ENCODE assay signal across 8 mouse cellular contexts in genomic region chr1:170214757-170215522, GRCm38 (mm10). TPM values are rescaled to one million over a fixed set of nuclear protein-coding genes. Genes with fewer than 3 reads are reported as not detected.
DNase-seq lines count a peak whose midpoint lies in the region; ATAC-seq and TF ChIP-seq lines count a peak whose summit lies in the region.

Gene Uhmk1, minus strand, starts transcription at chr1:170215397.

- under 1% methylated on average over 65 of the region's 70 CpGs for WGBS in forebrain, embryonic 11.5 days
- under 1% methylated on average over 69 of the region's 70 CpGs for WGBS in heart, embryonic 16.5 days
- WGBS in liver, embryonic 16.5 days (ENCODE audit: insufficient replicate concordance): under 1% methylated on average over 60 of the region's 70 CpGs
- under 1% methylated on average over 62 of the region's 70 CpGs for WGBS in neural tube, embryonic 13.5 days

- peak; percentile 75 for TF ChIP-seq POLR2A in testis, adult 2 months (IDR thresholded peaks at IDR 0.05; ENCODE audit: control insufficient read depth, low read depth, low read length)

- H3K36me3 ChIP-seq in forebrain, embryonic 11.5 days (ENCODE audit: control insufficient read depth, insufficient read depth, low read length): no peaks in the 10 kb centered on the region; the same call in 1 of the 2 replicates
- peaks cover 14% of the 10 kb centered on the region for H3K36me3 ChIP-seq in heart, embryonic 16.5 days (ENCODE audit: control insufficient read depth, insufficient read depth)
- peaks cover 7% of the 10 kb centered on the region; the same call in 1 of the 2 replicates for H3K36me3 ChIP-seq in liver, embryonic 16.5 days (ENCODE audit: control insufficient read depth, insufficient read depth)
- peaks cover 20% of the 10 kb centered on the region for H3K36me3 ChIP-seq in neural tube, embryonic 13.5 days
- no peaks in the 10 kb centered on the region for H3K36me3 ChIP-seq in testis, adult 2 months (ENCODE audit: control insufficient read depth, insufficient read depth, low read length)

- peak; percentile 98 for ATAC-seq in forebrain, embryonic 11.5 days (replicated peaks; ENCODE audit: low FRiP score)
- ATAC-seq in heart, embryonic 16.5 days (replicated peaks; ENCODE audit: extremely low read depth, insufficient read depth, low FRiP score): peak; percentile 98
- ATAC-seq in liver, embryonic 16.5 days (ENCODE audit: low read depth): peak; percentile 99
- ATAC-seq in neural tube, embryonic 13.5 days (ENCODE audit: low read depth): peak; percentile 100

- peak within 1 kb of the TSS; percentile 89 for H3K9ac ChIP-seq in forebrain, embryonic 11.5 days (ENCODE audit: low read length)
- peak within 1 kb of the TSS; percentile 94 for H3K9ac ChIP-seq in heart, embryonic 16.5 days (ENCODE audit: low read length)
- H3K9ac ChIP-seq in liver, embryonic 16.5 days (ENCODE audit: low read depth, low read length): peak within 1 kb of the TSS; percentile 88
- peak within 1 kb of the TSS; percentile 92 for H3K9ac ChIP-seq in neural tube, embryonic 13.5 days

- peak; percentile 71 to 83 for DNase-seq in CD8-positive naive resting alpha-beta T cell, adult 2 months (ENCODE audit: low read depth in 2 of 2, low spot score in 2 of 2)
- peak; percentile 48 for DNase-seq in c-Kit-positive CD71-negative TER-119-negative erythroid progenitor cells, embryonic 14.5 days (ENCODE audit: low read depth)
- peak; percentile 92 for DNase-seq in forebrain, embryonic 11.5 days (ENCODE audit: low spot score)
- peak; percentile 92 to 95 for DNase-seq in kidney, postnatal 4 days

- H3K9me3 ChIP-seq in forebrain, embryonic 11.5 days (ENCODE audit: control insufficient read depth, low read length): no peaks in the 10 kb centered on the region
- no peaks in the 10 kb centered on the region for H3K9me3 ChIP-seq in heart, embryonic 16.5 days (replicated peaks; ENCODE audit: control insufficient read depth, low read length)
- H3K9me3 ChIP-seq in liver, embryonic 16.5 days (replicated peaks; ENCODE audit: control insufficient read depth, low read length): no peaks in the 10 kb centered on the region
- H3K9me3 ChIP-seq in neural tube, embryonic 13.5 days: no peaks in the 10 kb centered on the region

- H3K4me1 ChIP-seq in forebrain, embryonic 11.5 days (replicated peaks; ENCODE audit: control insufficient read depth, insufficient read depth, low read length): no peaks in the 10 kb centered on the region
- H3K4me1 ChIP-seq in heart, embryonic 16.5 days (ENCODE audit: control insufficient read depth, insufficient read depth, low read length): peaks cover 4% of the 10 kb centered on the region; the same call in 1 of the 2 replicates
- H3K4me1 ChIP-seq in liver, embryonic 16.5 days (ENCODE audit: control insufficient read depth, low read depth, low read length): peaks cover 6% of the 10 kb centered on the region
- peaks cover 11% of the 10 kb centered on the region for H3K4me1 ChIP-seq in neural tube, embryonic 13.5 days (replicated peaks)
- no peaks in the 10 kb centered on the region for H3K4me1 ChIP-seq in testis, adult 2 months (ENCODE audit: control insufficient read depth, insufficient read depth, low read length)

- H3K4me3 ChIP-seq in forebrain, embryonic 11.5 days (ENCODE audit: low read depth, low read length): peak within 1 kb of the TSS; percentile 89
- H3K4me3 ChIP-seq in heart, embryonic 16.5 days (ENCODE audit: low read length): peak within 1 kb of the TSS; percentile 87
- peak within 1 kb of the TSS; percentile 86 for H3K4me3 ChIP-seq in liver, embryonic 16.5 days (ENCODE audit: low read depth, low read length)
- peak within 1 kb of the TSS; percentile 89 for H3K4me3 ChIP-seq in neural tube, embryonic 13.5 days
- H3K4me3 ChIP-seq in testis, adult 2 months (ENCODE audit: control insufficient read depth, low read depth, low read length): peak within 1 kb of the TSS; percentile 94

- peak within 1 kb of the TSS; percentile 77 for H3K4me2 ChIP-seq in forebrain, embryonic 11.5 days (ENCODE audit: low read depth, low read length, severe bottlenecking)
- H3K4me2 ChIP-seq in heart, embryonic 16.5 days (ENCODE audit: low read depth, low read length): peak within 1 kb of the TSS; percentile 87
- peak within 1 kb of the TSS; percentile 83 for H3K4me2 ChIP-seq in liver, embryonic 16.5 days (ENCODE audit: low read depth, low read length)
- peak within 1 kb of the TSS; percentile 81 for H3K4me2 ChIP-seq in neural tube, embryonic 13.5 days

- no peaks in the 10 kb centered on the region for H3K27me3 ChIP-seq in forebrain, embryonic 11.5 days (ENCODE audit: control insufficient read depth, insufficient read depth, low read length)
- H3K27me3 ChIP-seq in heart, embryonic 16.5 days (ENCODE audit: control insufficient read depth, insufficient read depth, low read length): no peaks in the 10 kb centered on the region
- peaks cover 3% of the 10 kb centered on the region; the same call in 1 of the 2 replicates for H3K27me3 ChIP-seq in liver, embryonic 16.5 days (ENCODE audit: control insufficient read depth, insufficient read depth, low read depth, low read length)
- H3K27me3 ChIP-seq in neural tube, embryonic 13.5 days: peaks cover 14% of the 10 kb centered on the region; the same call in 1 of the 2 replicates
- H3K27me3 ChIP-seq in testis, adult 2 months (ENCODE audit: control insufficient read depth, insufficient read depth, low read length): no peaks in the 10 kb centered on the region

- TF ChIP-seq CTCF in testis, adult 2 months (IDR thresholded peaks at IDR 0.05; ENCODE audit: control insufficient read depth, insufficient read depth, insufficient replicate concordance, low read depth, low read length): no peak

- no peak within 1 kb of the TSS; the same call in 1 of the 2 replicates for H3K27ac ChIP-seq in forebrain, embryonic 11.5 days (ENCODE audit: low read depth, low read length)
- peak within 1 kb of the TSS; percentile 89 for H3K27ac ChIP-seq in heart, embryonic 16.5 days (ENCODE audit: low read length)
- peak within 1 kb of the TSS; percentile 84 for H3K27ac ChIP-seq in liver, embryonic 16.5 days (ENCODE audit: low read length)
- H3K27ac ChIP-seq in neural tube, embryonic 13.5 days (replicated peaks): peak within 1 kb of the TSS; percentile 74
- peak within 1 kb of the TSS; percentile 79 for H3K27ac ChIP-seq in testis, adult 2 months (ENCODE audit: control insufficient read depth, insufficient read depth, low read depth, low read length)

RNA-seq across cellular contexts. Expression of gene Uhmk1, which starts in this region (rescaled TPM):
- polyA plus RNA-seq in forebrain, embryonic 11.5 days (2014; fragmentation: Nextera tagmentation; extraction: Ambion mirVana): 16.7 TPM in 2 replicates
- polyA plus RNA-seq in heart, embryonic 16.5 days (2015; fragmentation: Nextera tagmentation; extraction: Ambion mirVana): 4.6 and 5.0 TPM in 2 replicates
- 5.5 and 6.0 TPM in 2 replicates for polyA plus RNA-seq in liver, embryonic 16.5 days (2015; fragmentation: Nextera tagmentation; extraction: Ambion mirVana)
- polyA plus RNA-seq in neural tube, embryonic 13.5 days (2015; fragmentation: Nextera tagmentation; extraction: Ambion mirVana): 8.8 and 10.2 TPM in 2 replicates
- polyA plus RNA-seq in testis, adult 2 months (2012; rRNA removed): 3.3 and 4.5 TPM in 2 replicates
